Mouse (Mus musculus): Measurements from ENCODE around the gene Emsy. TPM values are rescaled to one million over a fixed set of nuclear protein-coding genes. Genes with fewer than 3 reads are reported as not detected.

The Emsy gene
- 61.9 TPM for polyA plus RNA-seq (2014; fragmentation: Illumina TruSeq; extraction: RNeasy Lipid Tissue Mini Kit (QIAGEN cat#74804); ENCODE audit: low read depth, low replicate concordance)

GRCm38 (mm10) chr7:98656531-98657221 is at the start of gene Emsy:
Gene Emsy, minus strand, starts transcription at chr7:98656783.

GRCm38 (mm10) chr7:98702283-98703240 is 46.0 kb upstream of the Emsy start, which contains the start of gene Thap12:
Gene Thap12, plus strand, starts transcription at chr7:98703103.

Other genes starting within 250 kb of the Emsy start
- gene Gucy2d, start 216.4 kb downstream of the Emsy start, polyA plus RNA-seq (2014; fragmentation: Illumina TruSeq; extraction: RNeasy Lipid Tissue Mini Kit (QIAGEN cat#74804); ENCODE audit: low read depth, low replicate concordance) = not detected
- 0.06 TPM for gene Lrrc32, start 167.5 kb downstream of the Emsy start, polyA plus RNA-seq (2014; fragmentation: Illumina TruSeq; extraction: RNeasy Lipid Tissue Mini Kit (QIAGEN cat#74804); ENCODE audit: low read depth, low replicate concordance)
- gene Thap12, start 46.3 kb upstream of the Emsy start, polyA plus RNA-seq (2014; fragmentation: Illumina TruSeq; extraction: RNeasy Lipid Tissue Mini Kit (QIAGEN cat#74804); ENCODE audit: low read depth, low replicate concordance) = 37.3 TPM
- gene Wnt11, start 178.3 kb upstream of the Emsy start, polyA plus RNA-seq (2014; fragmentation: Illumina TruSeq; extraction: RNeasy Lipid Tissue Mini Kit (QIAGEN cat#74804); ENCODE audit: low read depth, low replicate concordance) = not detected

Measured in testis, adult 10 weeks (tissue).